Mouse (Mus musculus) lung, postnatal 36 days (tissue): Measurements from ENCODE around the gene Glyat.
"Not testable (repeated sequence)": the region's sequence is repeated elsewhere in the genome, so short reads cannot be mapped to it uniquely, and the experiment has no call there.

ENCODE experiments used
- DNase-seq: peaks from one replicate; pipeline ENCODE4 v3.0.0; 2022; ENCODE audit warnings: mixed read lengths

Glyat gene

DNA sequence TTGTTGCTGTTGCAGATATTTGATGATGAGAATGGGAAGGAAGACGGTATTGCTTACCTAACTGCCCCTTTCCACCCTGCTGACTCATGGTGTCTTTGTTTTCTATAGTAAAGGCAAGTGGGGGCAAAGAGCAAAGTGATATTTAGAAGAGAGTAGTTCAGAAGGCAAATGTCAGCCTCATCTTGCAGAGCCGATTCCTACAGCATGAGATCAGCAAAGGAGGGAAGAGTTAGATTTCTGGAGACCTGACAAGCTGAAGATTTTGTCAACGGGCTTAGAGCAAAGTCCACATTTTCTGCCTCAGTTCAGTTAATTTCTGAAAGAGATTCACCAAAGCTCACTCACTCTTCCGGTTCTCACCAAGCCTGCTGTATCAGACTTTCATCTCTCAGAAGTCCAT is at the start of gene Glyat:
TSS of gene Glyat (plus strand) at position 133 of the 400 bp plus-strand sequence.
- no peak for DNase-seq

DNA sequence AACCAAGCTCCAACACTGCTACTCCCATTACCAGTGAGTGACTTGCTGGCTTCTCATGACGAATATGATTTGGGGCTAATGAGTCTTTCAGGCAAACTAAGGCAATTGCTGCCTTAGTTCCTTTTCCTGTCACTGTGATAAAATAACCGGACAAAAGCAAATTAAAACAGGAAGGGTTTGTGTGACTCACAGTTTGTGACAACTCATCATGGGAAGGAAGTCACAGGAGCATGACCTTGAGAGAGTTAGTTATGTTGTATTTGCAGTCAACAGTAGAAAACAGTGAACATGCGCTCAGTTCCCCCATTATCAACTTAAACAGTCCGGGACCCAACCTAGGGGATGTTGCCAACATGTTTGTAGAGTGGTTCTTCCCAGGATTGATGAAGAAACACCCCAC is 47.8 kb upstream of the Glyat start:
- DNase-seq: peak; percentile 37

DNA sequence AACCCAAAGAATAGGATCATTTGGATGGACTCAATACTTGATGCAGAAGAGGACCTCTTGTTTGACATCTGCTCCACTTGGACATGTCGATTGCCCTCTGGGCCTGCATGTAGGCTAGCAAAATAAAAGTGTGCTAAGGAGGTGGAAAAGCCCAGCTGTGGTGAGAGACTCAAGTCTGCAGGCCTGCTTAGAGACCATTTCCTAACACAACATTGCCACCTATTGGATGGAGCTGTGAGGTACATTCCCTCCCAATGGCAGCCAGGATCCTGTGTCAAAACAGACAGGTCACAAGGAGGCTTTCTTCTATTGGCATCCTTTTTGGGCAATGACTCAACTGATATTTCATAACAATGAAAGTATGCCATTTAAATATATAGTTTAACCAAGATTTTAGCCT is 41.2 kb upstream of the Glyat start:
- DNase-seq: peak; percentile 88

DNA sequence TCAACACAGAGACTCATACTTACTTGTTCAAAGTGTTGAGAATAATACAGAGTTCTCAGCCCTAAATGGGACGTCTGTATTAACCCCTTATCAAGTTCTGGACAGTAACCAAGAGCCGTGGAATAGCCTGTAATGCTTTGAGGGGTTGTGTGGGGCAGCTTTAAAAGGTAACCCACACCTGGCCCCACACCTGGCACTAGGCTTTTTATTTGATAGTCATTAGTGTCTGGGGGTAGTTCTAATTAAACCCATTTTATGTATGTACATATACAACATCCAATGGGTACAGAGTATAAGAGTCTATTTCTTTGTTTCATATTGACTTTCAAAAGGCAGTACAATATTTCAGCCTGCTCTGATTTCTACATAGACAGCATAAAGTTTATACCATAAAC is 38.0 kb upstream of the Glyat start:
- DNase-seq: no peak

DNA sequence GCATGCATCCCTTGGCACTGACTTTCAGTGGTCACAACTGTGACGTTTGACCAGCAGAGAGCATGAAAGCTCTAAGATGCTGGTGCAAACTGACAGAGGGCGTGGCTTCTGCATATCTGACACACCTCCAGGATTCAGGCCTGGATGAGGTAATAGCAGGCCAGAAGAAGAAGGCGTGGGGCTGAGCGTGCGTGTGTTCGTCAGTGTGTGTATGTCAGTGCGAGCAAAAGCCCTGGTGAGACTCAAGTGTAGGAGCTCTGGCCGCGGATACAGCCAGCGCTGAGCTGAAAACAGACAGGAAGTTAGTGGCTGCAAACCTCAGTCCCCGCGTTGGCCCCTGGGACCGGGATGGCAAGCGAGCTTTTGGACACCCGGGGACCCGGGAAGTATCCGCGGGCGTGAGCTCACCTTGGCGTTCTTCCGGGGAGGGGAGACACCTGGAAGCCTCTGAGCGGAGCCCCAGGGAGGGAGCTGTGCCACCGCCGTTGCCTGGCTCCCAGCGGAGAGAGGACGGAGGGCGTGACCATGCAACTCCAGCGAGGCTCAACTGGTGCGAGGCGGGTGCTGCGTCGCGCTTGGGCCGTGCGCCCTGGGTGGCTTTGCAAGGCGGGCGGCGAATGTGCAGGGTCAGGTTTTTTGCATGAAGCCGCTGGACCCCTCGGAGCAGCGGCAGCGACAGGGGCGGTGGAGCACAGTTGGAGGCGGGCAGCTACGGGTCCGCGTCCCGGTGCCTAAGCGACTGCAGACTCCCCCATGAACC is 37.4 kb upstream of the Glyat start:
- peak; percentile 75 for DNase-seq

DNA sequence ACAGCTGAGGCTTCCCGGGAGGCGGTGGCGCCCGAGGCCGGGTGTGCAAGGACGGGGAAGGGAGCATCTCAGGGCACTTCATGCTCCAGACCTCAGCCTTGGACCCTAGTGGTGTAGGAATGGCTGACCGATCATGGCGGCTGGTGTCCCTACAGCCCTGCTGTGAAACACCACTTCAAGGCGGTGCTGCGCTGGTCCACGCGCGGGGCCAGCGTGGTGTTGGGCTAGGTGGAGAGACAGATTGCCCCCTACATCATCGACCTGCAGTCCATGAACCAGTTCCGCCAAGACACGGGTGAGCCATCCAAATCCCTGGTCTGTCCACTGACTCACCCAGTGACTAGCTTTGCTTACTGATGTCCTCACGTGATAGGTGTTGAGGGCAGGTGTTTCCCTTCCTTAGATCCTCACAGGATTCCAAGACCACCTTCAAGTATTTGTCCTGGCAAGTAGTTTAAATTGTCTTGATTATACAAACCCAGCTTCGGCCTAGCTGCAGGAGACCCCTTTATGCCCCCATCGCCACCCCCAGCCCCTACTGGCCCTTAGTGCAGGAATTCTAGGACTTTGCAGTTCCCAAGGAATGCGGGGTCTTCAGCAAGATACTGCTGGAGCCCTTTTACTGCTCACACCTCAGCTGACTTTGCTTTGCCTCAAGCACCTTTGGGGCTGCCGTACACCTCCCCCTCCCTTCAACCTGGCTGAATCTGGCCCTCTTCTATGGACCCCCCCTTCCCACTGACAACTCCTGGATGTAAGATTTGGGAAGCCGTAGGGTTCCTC is 36.6 kb upstream of the Glyat start:
- no peak for DNase-seq

DNA sequence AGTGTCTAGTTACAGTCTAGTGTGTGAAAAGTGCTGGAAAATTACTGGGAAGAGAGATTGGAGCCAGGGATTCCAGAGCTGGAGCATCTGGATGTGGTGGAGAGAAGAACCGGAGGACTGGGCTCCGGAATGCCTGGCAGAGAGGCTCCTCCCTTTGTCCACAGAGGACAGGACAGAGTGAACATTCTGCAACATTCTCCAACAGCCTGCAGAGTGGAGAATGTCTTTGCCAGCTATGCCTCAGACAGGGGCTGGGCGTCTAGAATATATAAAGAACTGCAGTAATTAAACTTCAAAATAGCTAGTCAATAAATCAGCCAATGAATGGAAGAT is 36.1 kb upstream of the Glyat start:
- no peak for DNase-seq

DNA sequence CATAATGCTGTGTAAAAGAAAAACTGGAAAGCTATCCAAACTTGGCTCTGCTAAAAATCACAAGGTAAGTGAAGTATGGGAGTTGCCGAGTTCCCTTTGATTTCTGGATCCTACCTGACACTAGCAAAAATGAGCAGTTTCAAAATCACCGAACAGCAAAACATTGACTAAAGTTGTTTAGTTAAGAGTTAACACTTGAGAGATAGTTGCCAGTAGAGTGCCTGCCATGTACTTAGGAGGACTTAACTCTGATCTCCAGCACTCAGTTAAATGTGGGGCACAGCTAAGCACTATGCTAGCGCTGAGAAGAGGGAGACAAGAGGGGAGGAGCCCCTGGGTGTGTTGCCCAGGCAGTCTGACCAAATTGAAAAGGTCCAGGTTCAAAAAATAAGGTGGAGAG is 34.4 kb upstream of the Glyat start:
- no peak for DNase-seq

DNA sequence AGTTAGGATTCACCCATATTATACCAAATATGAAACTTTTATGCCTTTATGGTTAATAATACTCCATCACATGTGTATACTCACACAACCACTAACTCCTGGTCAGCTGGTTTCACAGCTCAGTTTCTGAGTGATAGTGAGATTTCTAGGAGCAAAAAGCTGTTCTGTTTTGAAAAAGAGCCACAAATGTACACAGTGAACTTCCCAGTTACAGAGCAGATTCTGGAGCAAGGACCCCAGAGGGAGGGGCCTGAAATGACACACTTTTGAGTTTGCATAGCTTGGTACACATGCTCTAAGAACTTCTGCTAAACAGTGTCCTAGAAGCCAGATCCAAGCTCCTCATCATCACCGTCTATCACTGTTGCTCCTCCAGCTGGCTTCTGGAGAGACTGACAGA is 33.4 kb upstream of the Glyat start, which contains the start of gene Gm4952:
TSS of gene Gm4952 (plus strand) at position 301 of the 400 bp plus-strand sequence.
- DNase-seq: no peak

DNA sequence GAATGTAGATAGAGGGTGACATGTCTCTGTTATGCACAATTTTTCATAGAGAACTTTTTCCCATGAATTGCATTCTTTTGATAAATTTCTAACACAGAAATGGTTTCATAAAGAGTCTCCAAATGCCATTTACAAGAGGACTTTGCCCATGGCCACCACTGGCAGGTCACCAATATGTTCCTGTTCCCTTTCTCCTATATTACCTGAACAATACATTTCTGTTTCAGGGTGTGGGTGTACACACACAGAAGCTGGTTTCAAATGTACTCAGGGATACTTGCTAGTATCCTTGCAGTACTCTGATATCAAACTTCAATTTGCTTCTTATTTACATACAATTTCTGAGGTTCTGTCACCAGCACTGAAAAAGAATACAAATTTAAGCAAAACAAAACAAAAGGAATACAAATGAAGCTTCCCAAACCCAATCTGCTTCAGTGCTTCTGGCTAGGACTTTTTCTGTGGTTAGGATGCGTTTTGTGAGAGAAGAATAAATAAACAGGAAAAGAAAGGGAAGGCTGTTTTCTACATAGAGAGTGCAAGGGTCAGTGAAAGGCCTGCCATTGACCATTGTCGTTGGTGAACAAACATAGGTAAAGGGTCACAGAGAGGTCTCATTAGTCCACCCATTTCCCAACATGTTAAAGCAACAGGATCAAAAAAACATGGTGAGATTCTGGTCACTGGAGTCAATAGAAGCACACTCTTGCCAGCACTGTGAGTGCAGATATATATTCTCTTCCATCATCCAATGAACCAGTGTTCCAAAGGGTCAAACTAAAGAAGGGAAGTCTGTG is 32.2 kb upstream of the Glyat start:
- no peak for DNase-seq

DNA sequence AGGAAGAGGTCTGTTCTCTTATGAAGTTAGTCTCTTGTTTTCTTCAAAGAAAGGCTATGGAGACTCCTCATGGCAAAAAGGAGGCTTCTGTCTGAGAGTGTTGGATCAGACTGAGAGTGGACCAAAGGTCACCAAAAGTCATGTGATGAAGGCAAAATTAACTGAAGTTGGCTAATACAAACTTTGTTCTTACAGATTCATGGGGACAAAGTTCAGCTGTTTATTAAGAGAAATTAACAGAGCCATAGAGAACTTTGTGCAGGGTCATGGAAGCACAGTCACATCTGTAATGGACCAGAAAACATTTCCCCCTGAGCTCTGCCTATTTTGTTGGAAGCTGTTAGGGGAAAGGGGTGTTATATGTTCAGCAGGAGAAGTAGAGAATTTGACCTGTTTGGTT is 24.8 kb upstream of the Glyat start:
- no peak for DNase-seq

DNA sequence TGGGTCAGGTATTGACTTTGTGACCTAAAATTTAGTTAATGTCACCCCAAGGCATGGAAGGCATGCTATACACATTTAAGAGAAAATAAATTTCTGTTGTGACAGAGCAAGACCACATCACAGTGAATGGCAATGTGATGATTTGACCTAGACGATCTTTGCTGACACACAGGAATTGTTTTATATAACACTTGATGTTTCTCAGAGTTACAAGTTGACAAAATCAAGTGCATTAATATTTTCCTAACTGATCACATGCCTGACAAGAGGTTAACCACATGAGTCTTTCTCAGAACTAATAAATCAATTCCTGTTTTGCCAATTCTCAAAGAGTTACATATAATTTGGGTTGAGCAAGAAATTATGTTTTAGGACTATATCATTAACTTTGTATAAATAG is 19.5 kb upstream of the Glyat start:
- no peak for DNase-seq

DNA sequence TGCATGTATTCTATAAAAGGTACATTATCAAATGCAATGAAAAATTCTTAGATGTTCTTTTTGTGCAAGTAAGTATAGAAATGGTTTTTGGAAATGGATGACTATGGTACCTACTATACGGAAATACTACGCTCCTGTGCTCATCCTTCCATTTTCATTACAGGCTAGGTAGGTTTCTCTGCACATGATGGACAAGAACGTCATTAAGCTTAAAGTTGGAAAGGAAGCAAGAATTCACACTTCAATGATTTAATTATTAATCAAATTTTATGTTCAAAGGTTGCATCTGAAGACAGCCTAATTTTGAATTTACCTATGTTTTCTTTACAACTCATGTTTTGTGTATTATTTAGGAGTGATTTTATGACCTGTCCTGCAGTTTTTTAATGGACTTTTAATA is 1.2 kb downstream of the Glyat start:
- no peak for DNase-seq

DNA sequence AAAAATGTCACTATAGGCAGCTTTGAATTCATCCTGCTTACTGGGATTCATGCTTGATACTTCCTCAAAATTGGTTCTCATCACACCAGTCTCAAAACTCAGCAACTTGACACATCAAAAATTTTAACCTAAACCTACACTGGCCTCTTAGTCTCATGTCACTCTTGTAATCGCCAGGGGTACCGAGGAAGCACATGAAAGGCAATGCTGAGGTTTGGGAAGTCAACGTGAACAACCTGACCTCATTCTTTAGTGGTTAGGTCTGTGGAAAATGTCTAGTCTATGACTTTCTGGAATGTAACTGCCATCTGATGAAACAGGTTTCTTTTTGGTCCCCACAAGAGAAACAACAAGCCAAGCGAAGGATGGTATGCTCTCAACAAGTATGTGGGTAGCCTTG is 1.9 kb downstream of the Glyat start:
- DNase-seq: no peak

DNA sequence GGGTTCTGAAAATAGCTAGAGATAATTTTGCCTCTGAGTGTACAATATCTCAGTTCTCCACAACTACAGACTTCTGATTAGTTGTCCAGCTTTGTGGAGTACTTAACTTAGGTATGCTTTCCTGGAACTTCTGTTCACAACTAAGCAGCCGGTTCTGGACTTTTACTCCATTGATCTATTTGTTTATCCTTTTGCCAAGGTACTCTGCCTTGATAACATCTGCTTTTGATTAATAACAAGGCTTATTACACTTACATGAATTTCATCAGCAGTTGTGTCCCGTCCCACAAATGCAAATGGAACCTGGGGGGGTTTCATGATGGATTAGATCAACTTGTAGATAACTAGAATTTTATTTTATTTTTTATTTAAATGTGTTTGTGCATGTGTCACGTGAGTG is 3.8 kb downstream of the Glyat start:
- DNase-seq: no peak

DNA sequence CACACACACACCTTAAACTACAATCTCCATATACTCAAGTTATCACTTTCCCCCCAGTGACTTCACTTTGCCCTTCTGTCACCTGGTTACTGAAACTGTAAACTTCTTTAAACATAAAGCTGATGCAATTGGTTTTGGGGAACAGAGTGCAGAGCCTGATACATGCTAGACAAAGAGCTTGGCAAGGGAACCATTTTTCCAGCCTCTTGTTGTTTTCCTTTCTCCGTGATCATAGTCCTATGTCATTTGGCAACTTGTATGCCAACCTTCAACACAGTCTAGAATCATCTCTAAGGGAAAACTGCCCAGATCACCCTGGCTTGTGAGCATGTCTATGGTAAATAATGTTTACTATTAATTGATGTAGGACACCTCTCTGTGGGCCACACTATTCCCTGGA is 4.9 kb downstream of the Glyat start:
- DNase-seq: no peak

DNA sequence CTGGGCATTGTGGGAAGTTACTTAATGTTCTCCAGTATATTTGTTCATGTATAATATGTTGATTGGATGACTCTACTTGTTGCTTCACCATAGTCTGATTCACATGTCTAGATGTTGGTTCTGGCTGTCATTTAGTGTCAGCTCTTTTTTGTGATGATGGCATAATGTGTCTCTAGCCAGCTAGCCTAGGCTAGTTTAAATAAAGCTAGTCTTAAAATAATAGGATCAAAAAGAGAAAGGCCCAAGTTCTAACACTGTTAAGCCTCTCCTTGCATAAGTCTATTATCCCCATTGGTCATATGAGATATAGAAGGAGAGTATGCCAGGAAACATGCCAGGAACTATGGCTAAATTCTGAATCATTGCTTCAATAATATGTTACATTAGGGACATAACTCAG is 16.4 kb downstream of the Glyat start:
- no peak for DNase-seq

DNA sequence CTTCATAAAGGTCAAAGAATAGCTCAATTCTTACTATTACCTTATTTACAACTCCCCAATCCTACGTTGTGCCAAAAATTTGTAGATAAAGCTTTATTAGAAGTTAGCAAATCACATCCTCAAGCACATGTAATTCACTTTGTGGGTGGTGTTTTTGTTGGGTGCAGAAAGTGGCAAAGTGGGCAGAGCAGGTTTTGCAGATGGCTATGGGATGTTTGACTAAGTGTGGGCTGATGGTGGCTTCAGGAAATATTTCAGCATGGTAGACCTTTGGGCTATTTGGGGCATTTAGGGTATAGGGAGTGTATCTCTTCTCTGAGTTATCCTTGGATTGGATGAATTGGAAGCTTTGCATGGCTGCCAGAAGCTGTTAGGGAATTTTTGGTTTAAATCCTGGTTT is 33.0 kb downstream of the Glyat start:
- DNase-seq: no peak

DNA sequence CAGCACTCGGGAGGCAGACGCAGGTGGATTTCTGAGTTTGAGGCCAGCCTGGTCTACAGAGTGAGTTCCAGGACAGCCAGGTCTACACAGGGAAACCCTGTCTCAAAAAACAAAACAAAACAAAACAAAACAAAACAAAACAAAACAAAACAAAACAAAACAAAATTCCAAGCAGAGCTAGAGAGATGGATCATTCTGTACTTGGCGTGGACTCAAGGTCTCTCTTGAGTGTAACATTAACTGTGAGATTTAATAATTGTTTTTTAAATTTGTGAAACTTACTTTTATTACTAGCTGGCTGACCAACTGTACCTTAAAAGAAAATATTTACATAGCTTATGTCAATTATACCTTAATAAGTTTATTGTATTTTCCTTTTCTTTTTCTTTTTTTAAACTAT is 35.5 kb downstream of the Glyat start:
- DNase-seq: not testable (repeated sequence)

DNA sequence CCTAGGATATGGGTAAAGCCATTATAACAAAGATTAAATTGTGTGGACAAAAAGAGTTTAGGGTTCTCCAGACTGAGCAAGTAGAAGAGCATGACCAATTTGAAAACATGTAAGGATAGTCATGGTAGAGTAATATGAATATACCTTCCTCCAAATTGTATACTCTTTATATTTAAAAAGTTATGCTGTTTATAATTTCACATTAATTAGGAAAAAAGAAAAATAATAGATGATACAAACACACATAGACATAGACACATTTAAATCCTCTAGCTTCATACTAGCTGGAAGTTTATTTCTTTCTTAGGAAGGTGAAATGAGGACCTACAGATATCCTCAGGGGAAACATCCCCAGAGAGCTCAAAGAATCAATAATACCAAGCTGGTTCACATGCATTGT is 37.0 kb downstream of the Glyat start, which contains the start of gene Olfr1442:
TSS of gene Olfr1442 (plus strand) at position 301 of the 400 bp plus-strand sequence.
- DNase-seq: no peak

DNA sequence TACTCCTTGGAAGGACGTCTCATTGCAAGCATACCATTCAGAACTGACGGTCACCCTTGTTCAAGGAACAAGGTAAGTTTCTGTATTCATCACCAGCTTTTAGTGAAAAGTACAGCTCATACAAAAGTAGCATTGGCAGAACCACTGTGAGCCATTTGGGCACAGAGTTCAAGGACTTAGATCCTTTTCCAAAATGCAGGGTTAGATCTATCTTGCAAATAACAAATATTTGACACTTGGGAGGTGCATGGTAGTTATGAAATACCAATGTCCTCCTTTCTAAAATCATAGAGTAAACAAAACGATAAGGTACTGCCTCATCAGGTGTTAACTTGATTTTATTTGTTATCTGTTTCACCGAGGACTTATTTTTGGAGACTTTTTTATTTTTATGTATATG is 37.9 kb downstream of the Glyat start:
- DNase-seq: no peak

DNA sequence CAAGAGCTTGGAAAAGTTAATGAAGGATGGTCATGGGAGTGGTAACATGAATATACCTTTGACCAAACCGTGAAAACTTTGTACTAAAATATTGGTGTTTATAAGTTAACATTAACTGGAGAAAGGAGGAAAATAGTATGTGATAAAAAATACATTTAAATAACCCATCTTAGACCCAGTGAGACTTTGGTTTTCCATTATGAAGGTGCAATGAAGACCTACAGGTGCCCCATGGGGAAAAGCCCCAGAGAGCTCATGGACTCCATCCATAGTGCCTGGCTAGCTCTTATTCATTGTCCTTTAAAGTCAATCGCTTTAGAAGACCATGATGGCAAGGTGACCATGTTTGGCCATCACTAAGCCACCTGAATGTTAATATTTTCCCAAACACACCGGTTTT is 44.7 kb downstream of the Glyat start, which contains the start of gene Olfr1443:
TSS of gene Olfr1443 (plus strand) at position 301 of the 400 bp plus-strand sequence.
- no peak for DNase-seq

DNA sequence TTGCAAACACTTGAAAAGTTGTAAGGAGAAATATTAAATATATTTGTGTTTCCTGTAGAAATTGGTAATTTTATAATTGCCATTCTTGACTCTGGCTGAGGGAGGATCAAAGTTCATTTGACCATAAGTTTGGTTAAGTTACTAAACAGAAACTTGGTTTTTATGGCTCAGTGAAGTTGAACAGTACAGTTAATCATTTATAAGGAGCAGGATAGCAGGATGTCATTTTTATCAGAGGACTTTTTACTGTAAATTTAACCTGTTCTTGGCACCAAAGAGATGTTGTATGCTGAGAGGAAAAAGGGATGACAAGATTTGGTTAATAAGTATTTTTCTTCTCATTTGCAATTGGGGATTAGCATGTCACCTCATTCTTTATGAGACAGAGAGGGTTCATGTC is 51.5 kb downstream of the Glyat start:
- DNase-seq: no peak

DNA sequence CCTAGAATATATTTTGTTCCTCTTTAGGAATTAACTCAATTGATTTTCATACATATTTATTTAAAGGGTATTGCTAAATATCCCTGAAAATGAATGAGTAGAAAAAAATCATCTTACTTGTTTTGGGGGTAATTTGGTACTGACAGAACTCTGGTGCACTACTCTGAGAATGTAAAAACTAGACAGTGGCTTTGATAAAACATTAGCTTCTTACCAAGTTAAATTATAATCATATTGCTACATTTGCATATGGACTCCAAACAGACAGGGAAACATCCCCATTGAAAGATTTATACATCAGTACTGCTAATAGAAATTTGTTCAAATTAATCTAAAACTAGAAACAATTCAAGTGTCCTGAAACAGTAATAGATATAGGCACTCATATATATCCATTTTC is 52.1 kb downstream of the Glyat start:
- DNase-seq: no peak
